Mouse (Mus musculus) liver, embryonic 11.5 days (tissue): Measurements from ENCODE around the gene Dnmbp. TPM values are rescaled to one million over a fixed set of nuclear protein-coding genes. Genes with fewer than 3 reads are reported as not detected.

ENCODE experiments used
- ATAC-seq: fragments of 200-750 bp; cut with Nextera tagmentation; replicated peaks from 2 replicates; pipeline ENCODE4 v1.8.0; 2017; ENCODE audit warnings: moderate number of reproducible peaks, mild to moderate bottlenecking, moderate TSS enrichment, moderate library complexity; ENCODE audit not compliant: low FRiP score
- DNase-seq: peaks from one replicate; pipeline ENCODE4 v3.0.0-alpha.2; 2017; ENCODE audit warnings: low spot score
- H3K27ac ChIP-seq: fragments of 300-500 bp; sonication (generic); 2 replicates; pipeline ENCODE4 v1.5.1; 2014; ENCODE audit warnings: mild to moderate bottlenecking, low read depth, low read length, control low read depth
- H3K27me3 ChIP-seq: fragments of 300-500 bp; sonication (generic); replicated peaks from 2 replicates; pipeline ENCODE4 v1.6.1; 2014; ENCODE audit warnings: low read length, mixed read lengths; ENCODE audit not compliant: control insufficient read depth, insufficient read depth
- H3K36me3 ChIP-seq: fragments of 300-500 bp; sonication (generic); 2 replicates; pipeline ENCODE4 v1.6.1; 2014; ENCODE audit warnings: mild to moderate bottlenecking, low read length, moderate library complexity, mixed read lengths; ENCODE audit not compliant: control insufficient read depth, insufficient read depth
- H3K4me1 ChIP-seq: fragments of 300-500 bp; sonication (generic); replicated peaks from 2 replicates; pipeline ENCODE4 v1.6.1; 2014; ENCODE audit warnings: low read length, mixed read lengths; ENCODE audit not compliant: control insufficient read depth, insufficient read depth
- H3K4me2 ChIP-seq: fragments of 300-500 bp; sonication (generic); 2 replicates; pipeline ENCODE4 v1.6.1; 2014; ENCODE audit warnings: mild to moderate bottlenecking, control low read depth, moderate library complexity
- H3K4me3 ChIP-seq: fragments of 300-500 bp; sonication (generic); 2 replicates; pipeline ENCODE4 v1.5.1; 2014; ENCODE audit warnings: low read depth, low read length, control low read depth
- H3K9ac ChIP-seq: fragments of 300-500 bp; sonication (generic); 2 replicates; pipeline ENCODE4 v1.6.1; 2014; ENCODE audit warnings: low read depth, low read length, control low read depth
- H3K9me3 ChIP-seq: fragments of 300-500 bp; sonication (generic); 2 replicates; pipeline ENCODE4 v1.6.1; 2016; ENCODE audit warnings: low read length, inconsistent platforms, mixed read lengths; ENCODE audit not compliant: control insufficient read depth
- whole genome bisulfite sequencing: fragments of 180-500 bp; shearing (Covaris S2); extraction: QIAGEN DNeasy Blood & Tissue Kit; methylation state at CpG from one replicate; pipeline ENCODE4 v1.1.7; 2014; 5-methylcytosine and 5-hydroxymethylcytosine counted together
- polyA plus RNA-seq: library from polyadenylated mRNA; unstranded; fragments of >200 nt; fragmentation: Nextera tagmentation; extraction: Ambion mirVana; gene quantifications from 2 replicates; pipeline ENCODE4 v1.2.1, GENCODE M21; 2014

The Dnmbp gene
- polyA plus RNA-seq, 1 experiment from 2014 or later = 8.7 TPM

- no peaks in the 10 kb centered on the region for H3K36me3 ChIP-seq
- H3K4me3 ChIP-seq = no peak overlapping the region
- 88% methylated on average over 8 of the region's 8 CpGs for WGBS
- H3K4me1 ChIP-seq = no peaks in the 10 kb centered on the region
- H3K27ac ChIP-seq = no peak overlapping the region
- H3K27me3 ChIP-seq = no peaks in the 10 kb centered on the region
- no peaks in the 10 kb centered on the region; the same call in 1 of the 2 replicates for H3K9me3 ChIP-seq
- no peak for ATAC-seq
- no peak overlapping the region for H3K4me2 ChIP-seq
- no peak for DNase-seq
- no peak overlapping the region for H3K9ac ChIP-seq
These were observed 32.1 kb upstream of the Dnmbp start for GRCm38 (mm10) chr19:43972129-43972528.

- no peak for ATAC-seq
- Histone ChIP-seq H3K27ac (no peak overlapping the region), H3K36me3 (no peaks in the 10 kb centered on the region), H3K9me3 (no peaks in the 10 kb centered on the region), H3K4me1 (no peaks in the 10 kb centered on the region), H3K27me3 (no peaks in the 10 kb centered on the region), H3K4me3 (no peak overlapping the region), H3K4me2 (no peak overlapping the region), H3K9ac (no peak overlapping the region)
- no peak for DNase-seq
- 54% methylated on average over 10 of the region's 11 CpGs for WGBS
These were observed 28.5 kb upstream of the Dnmbp start for GRCm38 (mm10) chr19:43968436-43969026.

DNA sequence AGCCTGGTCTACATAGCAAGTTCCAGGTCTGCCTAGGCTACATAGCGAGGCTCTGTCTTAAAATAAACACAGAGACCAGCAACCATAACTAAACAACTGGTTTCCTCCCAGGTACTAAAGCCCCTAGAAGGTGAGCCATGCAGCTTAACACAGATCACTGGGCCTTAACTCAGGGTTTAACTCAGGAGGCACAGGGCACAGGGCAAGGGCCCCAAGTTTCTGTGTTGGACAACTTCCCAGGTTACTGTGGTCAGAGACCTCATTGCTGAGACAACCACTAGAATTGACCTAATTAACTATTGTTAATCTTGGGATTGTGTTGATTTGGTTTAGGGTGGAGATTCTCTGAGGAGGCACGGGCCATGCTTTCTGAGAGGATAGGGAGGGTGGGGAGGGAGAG, 26.5 kb upstream of the Dnmbp start:
- Histone ChIP-seq H3K4me2 (no peak overlapping the region), H3K27me3 (no peaks in the 10 kb centered on the region), H3K9ac (no peak overlapping the region), H3K36me3 (no peaks in the 10 kb centered on the region), H3K9me3 (no peaks in the 10 kb centered on the region), H3K27ac (no peak overlapping the region), H3K4me3 (no peak overlapping the region), H3K4me1 (no peaks in the 10 kb centered on the region)
- DNase-seq = no peak
- 83% methylated on average over 2 of the region's 2 CpGs for WGBS
- no peak for ATAC-seq

DNA sequence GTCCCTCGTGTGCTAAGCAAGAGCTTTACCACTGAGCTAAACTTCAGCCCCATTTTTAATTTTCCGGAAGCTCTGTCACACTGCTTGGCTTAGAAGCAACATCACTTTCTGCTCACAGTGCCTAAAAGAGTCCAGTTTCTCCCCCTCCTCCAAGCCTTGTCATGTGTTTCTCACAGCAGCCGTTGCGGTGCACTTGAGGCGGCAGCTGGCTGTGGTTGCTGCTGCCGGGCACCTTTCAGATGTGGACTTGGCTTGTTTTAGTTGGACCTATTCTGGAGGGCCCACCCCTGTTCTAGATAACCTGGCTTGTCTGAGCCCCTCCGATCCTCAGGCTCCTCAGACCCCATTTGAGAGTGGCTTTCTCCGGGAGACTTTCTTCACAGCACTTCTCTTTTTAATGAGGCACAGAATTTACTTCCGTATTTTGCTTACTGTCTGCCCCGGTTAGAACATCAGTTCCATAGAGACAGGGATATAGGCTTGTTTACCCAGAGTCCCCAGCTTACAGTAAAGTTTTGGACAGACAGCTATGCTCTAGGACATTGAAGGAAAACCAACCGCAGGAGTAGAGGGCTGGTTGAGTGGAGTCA, 25.6 kb upstream of the Dnmbp start:
- H3K27ac ChIP-seq = no peak overlapping the region
- no peak overlapping the region for H3K9ac ChIP-seq
- WGBS = 74% methylated on average over 11 of the region's 11 CpGs

GRCm38 (mm10) chr19:43962795-43963194, 22.8 kb upstream of the Dnmbp start:
- DNase-seq = no peak
- Histone ChIP-seq H3K4me1 (no peaks in the 10 kb centered on the region), H3K27me3 (no peaks in the 10 kb centered on the region), H3K9me3 (no peaks in the 10 kb centered on the region), H3K4me2 (no peak overlapping the region), H3K4me3 (no peak overlapping the region), H3K36me3 (no peaks in the 10 kb centered on the region), H3K27ac (no peak overlapping the region), H3K9ac (no peak overlapping the region)
- ATAC-seq = no peak
- 66% methylated on average over 9 of the region's 9 CpGs for WGBS

More for the DNA sequence above, 25.6 kb upstream of the Dnmbp start:
- no peak for ATAC-seq
- H3K9me3 ChIP-seq = no peaks in the 10 kb centered on the region
- DNase-seq = no peak
- H3K4me2 ChIP-seq = no peak overlapping the region
- H3K4me3 ChIP-seq = no peak overlapping the region
- no peaks in the 10 kb centered on the region for H3K27me3 ChIP-seq
- no peaks in the 10 kb centered on the region for H3K36me3 ChIP-seq
- H3K4me1 ChIP-seq = no peaks in the 10 kb centered on the region

DNA sequence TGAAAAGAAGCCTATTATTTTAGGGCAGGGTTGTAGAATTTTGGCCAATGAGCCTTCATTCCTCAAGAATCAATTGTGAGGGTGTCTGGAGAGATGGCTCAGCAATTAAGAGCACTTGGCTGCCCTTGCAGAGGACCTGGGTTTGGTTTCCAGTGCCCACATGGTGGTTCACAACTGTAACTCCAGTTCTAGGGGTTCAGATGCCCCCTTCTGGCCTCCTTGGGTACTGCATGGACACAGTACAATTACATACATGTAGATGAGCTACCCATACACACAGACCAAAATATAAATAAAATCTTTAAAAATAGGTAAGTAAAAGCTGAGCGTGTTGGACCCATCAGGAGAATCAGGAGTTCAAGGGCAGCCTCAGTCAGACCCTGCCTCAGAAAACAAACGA, 21.2 kb upstream of the Dnmbp start:
- WGBS = 70% methylated on average over 2 of the region's 2 CpGs
- Histone ChIP-seq H3K9me3 (no peaks in the 10 kb centered on the region), H3K27me3 (no peaks in the 10 kb centered on the region), H3K4me1 (no peaks in the 10 kb centered on the region), H3K27ac (no peak overlapping the region), H3K36me3 (no peaks in the 10 kb centered on the region), H3K9ac (no peak overlapping the region), H3K4me2 (no peak overlapping the region), H3K4me3 (no peak overlapping the region)
- DNase-seq = no peak
- no peak for ATAC-seq

- WGBS = 83% methylated on average over 11 of the region's 11 CpGs
- Histone ChIP-seq H3K4me2 (no peak overlapping the region), H3K4me1 (no peaks in the 10 kb centered on the region), H3K27ac (no peak overlapping the region), H3K9me3 (no peaks in the 10 kb centered on the region), H3K4me3 (no peak overlapping the region), H3K27me3 (no peaks in the 10 kb centered on the region), H3K9ac (no peak overlapping the region), H3K36me3 (no peaks in the 10 kb centered on the region)
- ATAC-seq (no peak), DNase-seq (no peak)
These were observed 20.0 kb upstream of the Dnmbp start for GRCm38 (mm10) chr19:43960014-43960413.

DNA sequence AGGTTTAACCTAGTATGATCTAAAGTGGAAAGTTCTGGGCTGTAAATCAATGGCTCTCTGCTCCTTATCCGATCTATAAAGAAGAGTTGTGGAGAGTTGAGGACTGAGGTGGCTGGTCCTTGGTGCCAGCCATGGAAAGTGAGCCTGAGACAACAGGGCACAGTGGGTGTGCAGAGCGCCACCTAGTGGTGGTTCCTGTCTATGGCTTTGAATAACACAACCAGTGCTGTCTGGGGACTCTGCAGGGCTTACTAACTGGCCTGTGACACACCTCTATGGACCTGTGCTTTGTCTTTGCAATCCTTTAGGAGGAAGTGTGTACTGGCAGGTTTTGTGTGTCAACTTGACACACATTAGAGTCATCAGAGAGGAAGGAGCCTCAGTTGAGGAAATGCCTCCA, 19.2 kb upstream of the Dnmbp start:
- Histone ChIP-seq H3K27me3 (no peaks in the 10 kb centered on the region), H3K27ac (no peak overlapping the region), H3K4me3 (no peak overlapping the region), H3K36me3 (no peaks in the 10 kb centered on the region), H3K4me1 (no peaks in the 10 kb centered on the region), H3K9me3 (no peaks in the 10 kb centered on the region), H3K4me2 (no peak overlapping the region), H3K9ac (no peak overlapping the region)
- peak; percentile 59 for DNase-seq
- no peak for ATAC-seq
- 25% methylated on average over 2 of the region's 2 CpGs for WGBS

- DNase-seq = no peak
- Histone ChIP-seq H3K36me3 (no peaks in the 10 kb centered on the region), H3K4me1 (no peaks in the 10 kb centered on the region), H3K9me3 (no peaks in the 10 kb centered on the region), H3K4me2 (no peak overlapping the region), H3K9ac (no peak overlapping the region), H3K27me3 (no peaks in the 10 kb centered on the region), H3K4me3 (no peak overlapping the region), H3K27ac (no peak overlapping the region)
- no peak for ATAC-seq
- WGBS = 85% methylated on average over 4 of the region's 4 CpGs
These were observed 17.9 kb upstream of the Dnmbp start for GRCm38 (mm10) chr19:43957881-43958280.
